In genomic region chr6:56555382-56555781, GRCm38 (mm10) we compare ENCODE assay signal across 14 mouse cellular contexts. TPM values are rescaled to one million over a fixed set of nuclear protein-coding genes. Genes with fewer than 3 reads are reported as not detected.
A peak's percentile ranks its signal among the peaks of the same experiment; 100 is the strongest.
DNase-seq lines count a peak whose midpoint lies in the region; ATAC-seq and TF ChIP-seq lines count a peak whose summit lies in the region.
"Had no signal": no experiment of that assay in that cellular context is flagged by ENCODE, and none has a peak within 500 bp of the region (broad histone marks: within the 10 kb centered on the region; RNA-seq: fewer than 3 reads in every experiment).

No protein-coding gene starts in this region.

- WGBS in forebrain, embryonic 11.5 days, result 56% methylated on average over 4 of the region's 4 CpGs
- 77% methylated on average over 4 of the region's 4 CpGs for whole genome bisulfite sequencing in forebrain, embryonic 10.5 days
- 42% methylated on average over 4 of the region's 4 CpGs for WGBS in midbrain, embryonic 13.5 days
- WGBS in midbrain, embryonic 11.5 days, result 62% methylated on average over 4 of the region's 4 CpGs
- 11% methylated on average over 4 of the region's 4 CpGs for whole genome bisulfite sequencing in forebrain, postnatal 0 days

- TF ChIP-seq CTCF in forebrain, postnatal 0 days (IDR thresholded peaks at IDR 0.05; ENCODE audit: low read depth), result no peak

- no peak for DNase-seq in forebrain, embryonic 11.5 days (ENCODE audit: low spot score)
- DNase-seq in forebrain, embryonic 10.5 days (ENCODE audit: extremely low spot score, low spot score), result no peak
- DNase-seq in midbrain, embryonic 11.5 days (ENCODE audit: low spot score, missing footprints), result no peak
- DNase-seq in forebrain, postnatal 0 days, result peak; percentile 56
- DNase-seq in retina, embryonic 14.5 days (ENCODE audit: low spot score), result peak; percentile 87
- DNase-seq in gastrocnemius, adult 8-10 months (ENCODE audit: low spot score in 2 of 2), result no peak
- no peak for DNase-seq in kidney, postnatal 14 days
- DNase-seq: cerebellum, adult 2 months; gastrocnemius, postnatal 10 days; kidney, postnatal 4 days; lung, adult 18-20 months had no signal

- no peaks in the 10 kb centered on the region for H3K9me3 ChIP-seq in forebrain, embryonic 11.5 days (ENCODE audit: control insufficient read depth, low read length)
- H3K9me3 ChIP-seq in forebrain, embryonic 10.5 days, result no peaks in the 10 kb centered on the region
- H3K9me3 ChIP-seq in midbrain, embryonic 13.5 days, result no peaks in the 10 kb centered on the region
- H3K9me3 ChIP-seq in midbrain, embryonic 11.5 days (ENCODE audit: control insufficient read depth, low read length), result no peaks in the 10 kb centered on the region
- H3K9me3 ChIP-seq in forebrain, postnatal 0 days (ENCODE audit: low read length), result no peaks in the 10 kb centered on the region
- H3K9me3 ChIP-seq: heart, embryonic 13.5 days; limb, embryonic 12.5 days had no signal

- H3K4me3 ChIP-seq in forebrain, embryonic 11.5 days (ENCODE audit: low read depth, low read length), result no peak overlapping the region
- no peak overlapping the region for H3K4me3 ChIP-seq in forebrain, embryonic 10.5 days
- no peak overlapping the region for H3K4me3 ChIP-seq in midbrain, embryonic 13.5 days (replicated peaks)
- H3K4me3 ChIP-seq in midbrain, embryonic 11.5 days (ENCODE audit: low read depth, low read length), result no peak overlapping the region
- no peak overlapping the region for H3K4me3 ChIP-seq in forebrain, postnatal 0 days (ENCODE audit: low read depth, low read length)
- H3K4me3 ChIP-seq: heart, embryonic 13.5 days; limb, embryonic 12.5 days had no signal

- H3K4me1 ChIP-seq in forebrain, embryonic 11.5 days (replicated peaks; ENCODE audit: control insufficient read depth, insufficient read depth, low read length), result no peaks in the 10 kb centered on the region
- 0 out of 2 replicates have a peak, but pooled peaks cover 5% of the 10 kb centered on the region for H3K4me1 ChIP-seq in forebrain, embryonic 10.5 days
- H3K4me1 ChIP-seq in midbrain, embryonic 13.5 days (replicated peaks), result 0 out of 2 replicates have a peak, but pooled peaks cover 7% of the 10 kb centered on the region
- H3K4me1 ChIP-seq in midbrain, embryonic 11.5 days (ENCODE audit: control insufficient read depth, insufficient read depth, low read length), result no peaks in the 10 kb centered on the region
- no peaks in the 10 kb centered on the region for H3K4me1 ChIP-seq in forebrain, postnatal 0 days (ENCODE audit: insufficient read depth)
- H3K4me1 ChIP-seq: heart, embryonic 13.5 days; limb, embryonic 12.5 days had no signal

- no peaks in the 10 kb centered on the region for H3K36me3 ChIP-seq in forebrain, embryonic 11.5 days (ENCODE audit: control insufficient read depth, insufficient read depth, low read length)
- H3K36me3 ChIP-seq in forebrain, embryonic 10.5 days (replicated peaks), result no peaks in the 10 kb centered on the region
- H3K36me3 ChIP-seq in midbrain, embryonic 13.5 days, result no peaks in the 10 kb centered on the region
- no peaks in the 10 kb centered on the region for H3K36me3 ChIP-seq in midbrain, embryonic 11.5 days (ENCODE audit: control insufficient read depth, insufficient read depth, low read length)
- no peaks in the 10 kb centered on the region for H3K36me3 ChIP-seq in forebrain, postnatal 0 days (ENCODE audit: insufficient read depth)
- H3K36me3 ChIP-seq: heart, embryonic 13.5 days; limb, embryonic 12.5 days had no signal

- no peak overlapping the region for H3K4me2 ChIP-seq in forebrain, embryonic 11.5 days (ENCODE audit: low read depth, low read length, severe bottlenecking)
- H3K4me2 ChIP-seq in midbrain, embryonic 13.5 days (replicated peaks), result peak overlapping the region; percentile 22; the same call in 1 of the 2 replicates
- H3K4me2 ChIP-seq in midbrain, embryonic 11.5 days, result no peak overlapping the region
- no peak overlapping the region for H3K4me2 ChIP-seq in forebrain, postnatal 0 days (ENCODE audit: low read depth)
- H3K4me2 ChIP-seq: heart, embryonic 13.5 days; limb, embryonic 12.5 days had no signal

- ATAC-seq in forebrain, embryonic 11.5 days (replicated peaks; ENCODE audit: low FRiP score), result peak; percentile 60; the same call in 1 of the 2 replicates
- ATAC-seq in midbrain, embryonic 13.5 days, result peak; percentile 91
- no peak for ATAC-seq in midbrain, embryonic 11.5 days (ENCODE audit: low FRiP score)
- peak; percentile 94 for ATAC-seq in forebrain, postnatal 0 days

- H3K9ac ChIP-seq in forebrain, embryonic 11.5 days (ENCODE audit: low read length), result no peak overlapping the region
- H3K9ac ChIP-seq in midbrain, embryonic 13.5 days (replicated peaks), result no peak overlapping the region
- no peak overlapping the region for H3K9ac ChIP-seq in midbrain, embryonic 11.5 days (ENCODE audit: low read length)
- H3K9ac ChIP-seq in forebrain, postnatal 0 days, result no peak overlapping the region
- H3K9ac ChIP-seq: heart, embryonic 13.5 days; limb, embryonic 12.5 days had no signal

- no peak overlapping the region for H3K27ac ChIP-seq in forebrain, embryonic 11.5 days (ENCODE audit: low read depth, low read length)
- no peak overlapping the region for H3K27ac ChIP-seq in forebrain, embryonic 10.5 days
- 0 out of 2 replicates have a peak overlapping the region, but pooled peaks have one; percentile 47 for H3K27ac ChIP-seq in midbrain, embryonic 13.5 days
- no peak overlapping the region for H3K27ac ChIP-seq in midbrain, embryonic 11.5 days (ENCODE audit: low read depth, low read length)
- H3K27ac ChIP-seq in forebrain, postnatal 0 days (ENCODE audit: low read depth, low read length), result no peak overlapping the region
- H3K27ac ChIP-seq: heart, embryonic 13.5 days; limb, embryonic 12.5 days had no signal

- H3K27me3 ChIP-seq in forebrain, embryonic 11.5 days (ENCODE audit: control insufficient read depth, insufficient read depth, low read length), result no peaks in the 10 kb centered on the region
- no peaks in the 10 kb centered on the region for H3K27me3 ChIP-seq in forebrain, embryonic 10.5 days (ENCODE audit: poor library complexity, severe bottlenecking)
- no peaks in the 10 kb centered on the region for H3K27me3 ChIP-seq in midbrain, embryonic 13.5 days
- no peaks in the 10 kb centered on the region for H3K27me3 ChIP-seq in midbrain, embryonic 11.5 days (ENCODE audit: control insufficient read depth, insufficient read depth, low read length)
- no peaks in the 10 kb centered on the region for H3K27me3 ChIP-seq in forebrain, postnatal 0 days (ENCODE audit: insufficient read depth, low read length)
- H3K27me3 ChIP-seq: heart, embryonic 13.5 days; limb, embryonic 12.5 days had no signal

RNA-seq across cellular contexts. Expression of gene Pde1c, which starts 13.5 kb away (rescaled TPM):
- 4.6 and 6.2 TPM in 2 replicates for polyA plus RNA-seq in forebrain, embryonic 11.5 days (2014; fragmentation: Nextera tagmentation; extraction: Ambion mirVana)
- 2.8 and 2.9 TPM in 2 replicates for polyA plus RNA-seq in forebrain, embryonic 10.5 days (2016; fragmentation: Nextera tagmentation; extraction: Ambion mirVana)
- 7.1 and 9.1 TPM in 2 replicates for polyA plus RNA-seq in midbrain, embryonic 13.5 days (2015; fragmentation: Nextera tagmentation; extraction: Ambion mirVana)
- 4.8 and 5.4 TPM in 2 replicates for polyA plus RNA-seq in midbrain, embryonic 11.5 days (2014; fragmentation: Nextera tagmentation; extraction: Ambion mirVana)
- total RNA-seq in forebrain, postnatal 0 days (2014; rRNA removed), result 10.0 and 15.5 TPM in 2 replicates
- 3.6 and 5.7 TPM in 2 replicates for polyA plus RNA-seq in forebrain, postnatal 0 days (2015; fragmentation: Nextera tagmentation; extraction: Ambion mirVana)
- under 1 TPM; 0.46 to 0.87 (median 0.68) TPM for total RNA-seq in gastrocnemius, adult 8-10 months (2022)

Comparison
In these comparisons a context has a peak if more than half of its experiments do, and no peak if none do; other contexts are left out.
1. DNase-seq: peak in forebrain, postnatal 0 days (single experiment) and retina, embryonic 14.5 days (single experiment); none in forebrain, embryonic 11.5 days (single experiment), forebrain, embryonic 10.5 days (single experiment), midbrain, embryonic 11.5 days (single experiment), gastrocnemius, adult 8-10 months (0 of 2) and kidney, postnatal 14 days (single experiment).